Mouse (Mus musculus): ENCODE measurements around the gene Lrrc42. TPM values are rescaled to one million over a fixed set of nuclear protein-coding genes. Genes with fewer than 3 reads are reported as not detected.

Gene Lrrc42
- total and polyA plus RNA-seq, 3 experiments = 7.7 to 31.7 (median 28.0) TPM

- DNase-seq = no peak
These were observed 56.9 kb downstream of the Lrrc42 start for GRCm38 (mm10) chr4:107196454-107196853.

DNA sequence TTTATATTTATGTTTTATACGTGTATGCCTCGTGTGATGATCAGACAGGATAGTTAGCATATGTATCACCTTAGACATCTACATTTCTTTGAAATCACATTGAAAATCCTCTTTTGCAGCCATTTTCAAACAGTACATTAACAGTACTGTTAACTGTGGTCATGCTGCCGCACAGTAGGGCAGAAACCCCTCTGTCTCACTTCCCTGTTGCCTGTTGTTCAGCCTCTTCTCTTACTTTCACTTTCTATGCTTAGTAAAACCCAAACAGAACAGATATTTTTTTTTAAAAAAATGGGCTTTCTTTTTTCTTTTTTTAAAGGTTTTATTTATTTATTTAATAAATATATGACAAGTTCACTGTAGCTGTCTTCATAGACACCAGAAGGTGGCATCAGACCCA, 59.5 kb downstream of the Lrrc42 start:
- no peak for DNase-seq

GRCm38 (mm10) chr4:107185703-107186102, 67.6 kb downstream of the Lrrc42 start:
- DNase-seq = no peak

Other genes starting within 250 kb of the Lrrc42 start
- 100 to 1,000 TPM in 1 of 2 experiments, 10 to 100 TPM in 1; 97.2 to 102 TPM for gene Mrpl37, start 186.7 kb downstream of the Lrrc42 start, total RNA-seq (2021)
- 76.4 and 77.1 TPM in 2 replicates for gene Mrpl37, start 186.7 kb downstream of the Lrrc42 start, polyA plus RNA-seq (2012; rRNA removed)
- 10 to 100 TPM; 22.9 to 27.3 TPM for gene Cyb5rl, start 186.5 kb downstream of the Lrrc42 start, total RNA-seq (2021)
- 13.4 and 14.1 TPM in 2 replicates for gene Cyb5rl, start 186.5 kb downstream of the Lrrc42 start, polyA plus RNA-seq (2012; rRNA removed)
- gene Cdcp2, start 156.6 kb downstream of the Lrrc42 start, total RNA-seq (2021) = not detected
- gene Cdcp2, start 156.6 kb downstream of the Lrrc42 start, polyA plus RNA-seq (2012; rRNA removed) = 0.06 and 0.08 TPM in 2 replicates
- gene Tmem59, start 75.1 kb downstream of the Lrrc42 start, total RNA-seq (2021) = 100 to 1,000 TPM; 274 to 379 TPM
- gene Tmem59, start 75.1 kb downstream of the Lrrc42 start, polyA plus RNA-seq (2012; rRNA removed) = 746 and 999 TPM in 2 replicates
- 10 to 100 TPM; 22.7 to 26.7 TPM for gene Tceanc2, start 74.4 kb downstream of the Lrrc42 start, total RNA-seq (2021)
- gene Tceanc2, start 74.4 kb downstream of the Lrrc42 start, polyA plus RNA-seq (2012; rRNA removed) = 5.3 and 5.4 TPM in 2 replicates
- not detected for gene Ldlrad1, start 44.4 kb downstream of the Lrrc42 start, total RNA-seq (2021)
- gene Ldlrad1, start 44.4 kb downstream of the Lrrc42 start, polyA plus RNA-seq (2012; rRNA removed) = 0.15 and 0.45 TPM in 2 replicates
- gene Hspb11, start 61 bp upstream of the Lrrc42 start, total RNA-seq (2021) = 10 to 100 TPM; 16.7 to 19.1 TPM
- gene Hspb11, start 61 bp upstream of the Lrrc42 start, polyA plus RNA-seq (2012; rRNA removed) = 0.30 and 0.83 TPM in 2 replicates
- under 1 TPM in 1 of 2 experiments, not detected in 1; 0.61 TPM for gene Dio1, start 53.6 kb upstream of the Lrrc42 start, total RNA-seq (2021)
- gene Dio1, start 53.6 kb upstream of the Lrrc42 start, polyA plus RNA-seq (2012; rRNA removed) = 0.45 TPM in 1 of 2 replicates, not detected in the other
- gene Yipf1, start 60.8 kb upstream of the Lrrc42 start, total RNA-seq (2021) = 10 to 100 TPM; 48.3 to 64.3 TPM
- gene Yipf1, start 60.8 kb upstream of the Lrrc42 start, polyA plus RNA-seq (2012; rRNA removed) = 19.7 and 30.3 TPM in 2 replicates
- gene Ndc1, start 114.3 kb upstream of the Lrrc42 start, total RNA-seq (2021) = 10 to 100 TPM; 10.7 to 11.3 TPM
- gene Ndc1, start 114.3 kb upstream of the Lrrc42 start, polyA plus RNA-seq (2012; rRNA removed) = 15.9 and 17.0 TPM in 2 replicates
- gene Glis1, start 181.1 kb upstream of the Lrrc42 start, total RNA-seq (2021) = 1 to 10 TPM in 1 of 2 experiments, under 1 TPM in 1; 0.26 to 1.5 TPM
- 0.76 and 1.1 TPM in 2 replicates for gene Glis1, start 181.1 kb upstream of the Lrrc42 start, polyA plus RNA-seq (2012; rRNA removed)

Measured in adrenal gland, adult 2 months (tissue).